Mouse (Mus musculus): ENCODE data around the gene Ice2.

DNA sequence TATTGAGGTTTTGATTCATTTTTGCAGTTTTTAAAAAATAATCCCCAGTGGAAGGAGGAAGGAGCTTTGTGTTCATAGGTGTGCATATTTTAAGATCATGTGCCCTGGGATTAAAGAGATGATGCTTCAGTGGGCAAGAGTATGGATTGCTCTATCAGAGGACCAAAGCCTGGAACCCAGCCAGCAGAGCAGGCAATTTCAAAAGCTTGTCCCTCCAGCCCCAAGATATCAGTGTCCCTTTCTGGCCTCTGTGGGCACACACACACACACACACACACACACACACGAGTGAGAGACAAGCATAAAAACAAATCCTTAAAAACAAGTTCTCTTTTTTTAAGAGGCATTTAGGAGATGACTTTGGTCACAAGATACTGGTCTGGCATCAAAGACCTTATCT is 17.2 kb upstream of the Ice2 start:
- no peak for TF ChIP-seq CTCF (IDR thresholded peaks at IDR 0.05; ENCODE audit: low read depth)
- no peak for TF ChIP-seq EP300 (optimal IDR thresholded peaks at IDR 0.05)
